Mouse (Mus musculus) CH12.LX (cell line): Measurements from ENCODE around the gene Gm20388. TPM values are rescaled to one million over a fixed set of nuclear protein-coding genes. Genes with fewer than 3 reads are reported as not detected.

Source experiments
- DNase-seq: peaks from one replicate; pipeline ENCODE4 v3.0.0-alpha.2; 2013; ENCODE audit errors: extremely low read depth
- H3K27ac ChIP-seq: 2 replicates; pipeline ENCODE4 v1.5.1; 2012; ENCODE audit warnings: low read depth, mild to moderate bottlenecking, control low read depth, moderate library complexity; ENCODE audit not compliant: insufficient read depth
- H3K27me3 ChIP-seq: replicated peaks from 2 replicates; pipeline ENCODE3; 2012; ENCODE audit warnings: inconsistent platforms
- H3K36me3 ChIP-seq, 2 experiments: replicated peaks in 1 of 2; 2 replicates each; pipeline versions ENCODE3 to v1.6.1; 2012; ENCODE audit warnings: inconsistent platforms in 1 of 2, low read length in 1 of 2, mild to moderate bottlenecking in 1 of 2, mixed read lengths in 1 of 2, moderate library complexity in 1 of 2; ENCODE audit not compliant: control insufficient read depth in 1 of 2, insufficient read depth in 1 of 2
- H3K4me1 ChIP-seq, 2 experiments: 2 replicates each; pipeline ENCODE4 v1.6.1; 2012; ENCODE audit warnings: inconsistent platforms in 1 of 2, moderate library complexity in 1 of 2; ENCODE audit not compliant: insufficient read depth in 2 of 2, control insufficient read depth in 1 of 2
- H3K4me2 ChIP-seq: 2 replicates; pipeline ENCODE4 v1.6.1; 2012; ENCODE audit warnings: low read depth, mild to moderate bottlenecking, control low read depth; ENCODE audit not compliant: poor library complexity, insufficient read depth, severe bottlenecking
- H3K4me3 ChIP-seq, 3 experiments: fragments of 150-350 bp in 1 of 3; sonication (generic) in 1 of 3; replicated peaks in 1 of 3; 2 replicates each; pipeline versions ENCODE3 to v1.5.1; 2011 to 2012; ENCODE audit warnings: low read depth in 2 of 3, low read length in 2 of 3, mild to moderate bottlenecking in 2 of 3, moderate library complexity in 2 of 3, control low read depth in 1 of 3, improper control_type of control experiment in 1 of 3, inconsistent platforms in 1 of 3, mixed read lengths in 1 of 3; ENCODE audit not compliant: poor library complexity in 1 of 3
- H3K79me2 ChIP-seq: replicated peaks from 2 replicates; pipeline ENCODE4 v1.6.1; 2012; ENCODE audit warnings: mild to moderate bottlenecking, moderate library complexity; ENCODE audit not compliant: control insufficient read depth, poor library complexity, insufficient read depth, severe bottlenecking; ENCODE audit errors: extremely low read depth
- H3K9ac ChIP-seq: 2 replicates; pipeline ENCODE4 v1.6.1; 2012; ENCODE audit warnings: low read depth, mild to moderate bottlenecking, control low read depth, moderate library complexity; ENCODE audit not compliant: insufficient read depth
- H3K9me3 ChIP-seq: replicated peaks from 2 replicates; pipeline ENCODE3; 2012; ENCODE audit warnings: low read length, inconsistent platforms, mixed read lengths
- BHLHE40 ChIP-seq: IDR thresholded peaks from 2 replicates; pipeline ENCODE4 v1.6.1; 2011; ENCODE audit warnings: mild to moderate bottlenecking, low read depth, low read length, improper control_type of control experiment
- CHD2 ChIP-seq: IDR thresholded peaks from 2 replicates; pipeline ENCODE4 v1.6.1; 2011; ENCODE audit warnings: low read length, improper control_type of control experiment
- CTCF ChIP-seq, 2 experiments: IDR thresholded peaks in 1 of 2; conservative IDR thresholded peaks in 1 of 2; 2 replicates each; pipeline ENCODE4 v1.5.1; 2011 to 2012; ENCODE audit warnings: low read depth in 2 of 2, low read length in 2 of 2, improper control_type of control experiment in 1 of 2, inconsistent platforms in 1 of 2, mild to moderate bottlenecking in 1 of 2, moderate library complexity in 1 of 2
- ELF1 ChIP-seq: IDR thresholded peaks from 2 replicates; pipeline ENCODE4 v1.6.1; 2014; ENCODE audit warnings: low read depth, mild to moderate bottlenecking, inconsistent platforms, low read length, improper control_type of control experiment
- GABPA ChIP-seq: IDR thresholded peaks from 2 replicates; pipeline ENCODE4 v1.6.1; 2012; ENCODE audit warnings: low read depth, low read length, improper control_type of control experiment, inconsistent platforms; ENCODE audit not compliant: insufficient replicate concordance
- IRF4 ChIP-seq: IDR thresholded peaks from 2 replicates; pipeline ENCODE4 v1.6.1; 2014; ENCODE audit warnings: low read depth, mild to moderate bottlenecking, inconsistent platforms, low read length, improper control_type of control experiment
- KAT2A ChIP-seq: IDR thresholded peaks from 2 replicates; pipeline ENCODE4 v1.6.1; 2012; ENCODE audit warnings: low read length, improper control_type of control experiment, inconsistent platforms; ENCODE audit not compliant: insufficient replicate concordance
- MAFK ChIP-seq: IDR thresholded peaks from 2 replicates; pipeline ENCODE4 v1.6.1; 2011; ENCODE audit warnings: low read length, improper control_type of control experiment; ENCODE audit not compliant: insufficient replicate concordance
- MAX ChIP-seq: IDR thresholded peaks from 2 replicates; pipeline ENCODE4 v1.6.1; 2011; ENCODE audit warnings: low read length, improper control_type of control experiment
- MEF2A ChIP-seq: IDR thresholded peaks from 2 replicates; pipeline ENCODE4 v1.6.1; 2014; ENCODE audit warnings: low read depth, mild to moderate bottlenecking, inconsistent platforms, low read length, improper control_type of control experiment, borderline replicate concordance
- MXI1 ChIP-seq: IDR thresholded peaks from 2 replicates; pipeline ENCODE4 v1.6.1; 2011; ENCODE audit warnings: mild to moderate bottlenecking, low read depth, low read length, improper control_type of control experiment
- MYC ChIP-seq: IDR thresholded peaks from 2 replicates; pipeline ENCODE4 v1.6.1; 2011; ENCODE audit warnings: low read depth, mild to moderate bottlenecking, improper control_type of control experiment, low read length
- NELFE ChIP-seq: IDR thresholded peaks from 2 replicates; pipeline ENCODE4 v1.6.1; 2011; ENCODE audit warnings: low read depth, low read length, improper control_type of control experiment
- PAX5 ChIP-seq: IDR thresholded peaks from 2 replicates; pipeline ENCODE4 v1.6.1; 2012; ENCODE audit warnings: low read length, inconsistent platforms, mixed read lengths
- POLR2AphosphoS2 ChIP-seq: IDR thresholded peaks from 2 replicates; pipeline ENCODE4 v1.6.1; 2011; ENCODE audit warnings: low read depth, low read length, improper control_type of control experiment
- RAD21 ChIP-seq: IDR thresholded peaks from 2 replicates; pipeline ENCODE4 v1.6.1; 2011; ENCODE audit warnings: low read depth, mild to moderate bottlenecking, low read length, improper control_type of control experiment, moderate library complexity
- TBP ChIP-seq: conservative IDR thresholded peaks from 2 replicates; pipeline ENCODE4 v1.6.1; 2011; ENCODE audit warnings: low read depth, low read length, improper control_type of control experiment
- UBTF ChIP-seq: IDR thresholded peaks from 2 replicates; pipeline ENCODE4 v1.6.1; 2012; ENCODE audit warnings: low read depth, mild to moderate bottlenecking, inconsistent platforms, low read length, improper control_type of control experiment, moderate library complexity
- USF2 ChIP-seq: conservative IDR thresholded peaks from 2 replicates; pipeline ENCODE4 v1.6.1; 2011; ENCODE audit warnings: low read depth, low read length, improper control_type of control experiment
- ZMIZ1 ChIP-seq: IDR thresholded peaks from 2 replicates; pipeline ENCODE4 v1.6.1; 2012; ENCODE audit warnings: low read depth, mild to moderate bottlenecking, inconsistent platforms, low read length, improper control_type of control experiment
- ZNF384 ChIP-seq: IDR thresholded peaks from 2 replicates; pipeline ENCODE4 v1.6.1; 2012; ENCODE audit warnings: low read depth, low read length, improper control_type of control experiment, inconsistent platforms
- dilution Hi-C: fragments of 300-500 bp; cut with MboI; formaldehyde crosslinking; loops from 2 replicates; pipeline ENCODE4 v1.14.3; 2020; ENCODE audit warnings: low sequenced_read_pairs; ENCODE audit not compliant: extremely low pct_unique_long_range_greater_than_20kb, extremely low pct_ligation_motif_present
- in situ Hi-C: fragments of 300-500 bp; cut with MboI; formaldehyde crosslinking; loops from 3 replicates; pipeline ENCODE4 v1.14.3; 2019; ENCODE audit warnings: low sequenced_read_pairs, low pct_ligation_motif_present, low pct_unique_long_range_greater_than_20kb, mixed read lengths
- polyA plus RNA-seq: library from polyadenylated mRNA; unstranded; fragments of >175 nt; gene quantifications from 2 replicates; pipeline ENCODE4 v1.2.1, GENCODE M21; 2012; ENCODE audit warnings: low read depth; ENCODE audit not compliant: insufficient read length
- total RNA-seq, 2 experiments: library from RNA; depleted of rRNA; stranded (reverse); fragments of 300-350 nt in 1 of 2; fragments of >200 nt in 1 of 2; gene quantifications; 2 replicates each; pipeline ENCODE4 v1.2.3; 2012 to 2014

The Gm20388 gene
- total and polyA plus RNA-seq, 3 experiments: 14.8 to 26.3 (median 22.2) TPM

DNA sequence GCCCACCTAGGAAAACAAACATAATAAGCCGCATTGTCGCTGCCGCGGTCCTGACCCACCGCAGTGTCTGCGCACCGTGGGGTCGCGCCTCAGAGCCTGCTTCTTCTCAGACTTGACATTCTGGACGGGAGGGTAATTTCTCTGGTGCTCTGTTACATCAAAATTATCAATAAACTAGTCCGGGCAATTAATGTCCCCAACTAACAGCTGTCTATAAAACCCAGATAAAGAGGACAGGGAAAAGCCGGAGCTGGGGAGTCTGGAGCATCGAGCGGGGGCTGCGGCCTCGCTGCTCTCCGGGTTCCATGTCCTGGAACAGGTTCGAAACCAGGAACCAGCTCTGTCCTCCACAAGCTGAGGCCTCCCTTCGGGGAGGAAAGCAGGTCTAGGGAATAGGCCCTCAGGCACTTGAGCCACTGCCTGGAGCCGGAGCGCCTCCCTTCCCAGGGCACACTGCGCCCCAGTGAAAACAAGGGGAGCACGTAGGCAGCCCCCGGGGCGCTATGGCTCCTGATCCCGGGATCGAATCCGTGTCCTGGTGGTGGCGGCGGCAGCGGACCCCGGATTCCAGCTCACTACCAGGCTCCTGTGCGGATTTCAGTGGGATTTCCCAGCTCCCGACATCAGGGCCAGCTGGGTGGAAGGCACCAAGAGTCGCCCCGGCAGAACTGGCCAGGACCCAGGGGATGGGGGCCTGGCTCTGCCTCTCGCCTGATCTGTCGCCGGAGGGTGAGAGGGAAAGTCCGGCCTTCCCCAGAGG is 1178.4 kb downstream of the Gm20388 start:
- dilution Hi-C loops: no loop called here

DNA sequence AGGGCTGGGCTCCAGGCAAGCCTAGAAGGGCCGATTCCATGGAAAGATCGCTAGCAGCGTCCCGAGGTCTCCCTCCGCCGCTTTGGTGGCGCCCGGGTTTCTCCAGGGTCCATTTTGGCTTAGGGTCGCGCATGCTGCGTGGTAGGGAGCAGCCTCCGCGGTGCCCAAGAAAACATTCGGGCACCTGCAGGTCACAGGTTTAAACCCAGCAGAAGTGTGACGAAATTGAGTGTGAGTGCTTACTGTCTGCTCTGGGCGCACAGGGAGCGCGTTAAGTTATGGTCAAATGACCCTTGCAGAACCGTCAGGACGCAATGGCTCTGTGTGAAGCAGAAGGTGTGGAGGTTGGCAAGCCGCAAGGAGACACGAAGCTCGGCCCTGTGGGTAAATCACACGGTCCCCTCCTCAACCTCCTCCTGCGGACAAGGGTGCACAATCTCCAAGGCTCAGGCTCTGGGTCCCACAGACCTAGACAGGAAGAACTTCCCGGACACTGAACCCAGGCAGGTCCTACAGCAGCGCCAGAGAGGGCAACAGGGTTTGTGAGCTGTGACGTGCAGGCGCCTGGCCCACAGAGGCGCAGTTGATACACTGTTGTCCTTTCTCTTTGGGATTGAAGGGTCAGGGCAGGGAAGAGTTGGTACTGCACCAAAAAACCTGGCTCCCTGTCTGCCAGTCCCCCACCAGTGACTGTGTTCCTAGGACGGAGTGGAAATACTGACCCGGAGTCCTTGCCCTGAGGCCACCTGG is 1179.2 kb downstream of the Gm20388 start:
- Histone ChIP-seq H3K4me2 (no peak overlapping the region), H3K9me3 (peaks cover 4% of the 10 kb centered on the region), H3K4me3 (no peak overlapping the region), H3K4me1 (no peaks in the 10 kb centered on the region), H3K27me3 (peaks cover 66% of the 10 kb centered on the region), H3K36me3 (no peaks in the 10 kb centered on the region), H3K79me2 (no peaks in the 10 kb centered on the region), H3K9ac (no peak overlapping the region), H3K27ac (no peak overlapping the region)
- no peak for DNase-seq
- dilution Hi-C loops: no loop called here
- TF ChIP-seq GABPA: no peak
- no peak for TF ChIP-seq MAX
- no peak for TF ChIP-seq POLR2AphosphoS2
- no peak for TF ChIP-seq CTCF (conservative IDR thresholded peaks at IDR 0.05 in 1 of 2, IDR thresholded peaks at IDR 0.05 in 1 of 2; ENCODE audit: low read depth in 2 of 2, low read length in 2 of 2)
- TF ChIP-seq MAFK: no peak
- TF ChIP-seq TBP: no peak
- TF ChIP-seq USF2: no peak
- TF ChIP-seq MXI1: no peak
- no peak for TF ChIP-seq ZNF384
- TF ChIP-seq MEF2A: no peak
- no peak for TF ChIP-seq KAT2A
- TF ChIP-seq CHD2: no peak
- TF ChIP-seq ELF1: no peak
- no peak for TF ChIP-seq ZMIZ1
- TF ChIP-seq BHLHE40: no peak
- in situ Hi-C loops: loop anchor here (5.0 kb wide), 2 partner anchors 263 to 413 kb away; no protein-coding TSS in a partner anchor

More for the DNA sequence above, 1178.4 kb downstream of the Gm20388 start:
- Histone ChIP-seq H3K4me3 (no peak overlapping the region), H3K36me3 (no peaks in the 10 kb centered on the region), H3K4me1 (no peaks in the 10 kb centered on the region), H3K27me3 (peaks cover 66% of the 10 kb centered on the region), H3K79me2 (no peaks in the 10 kb centered on the region), H3K4me2 (no peak overlapping the region), H3K9me3 (peaks cover 9% of the 10 kb centered on the region), H3K27ac (no peak overlapping the region), H3K9ac (no peak overlapping the region)
- DNase-seq: no peak
- no peak for TF ChIP-seq MXI1
- no peak for TF ChIP-seq POLR2AphosphoS2
- TF ChIP-seq PAX5: no peak
- TF ChIP-seq ZNF384: no peak
- no peak for TF ChIP-seq MYC
- TF ChIP-seq UBTF: no peak
- no peak for TF ChIP-seq CTCF (conservative IDR thresholded peaks at IDR 0.05 in 1 of 2, IDR thresholded peaks at IDR 0.05 in 1 of 2; ENCODE audit: low read depth in 2 of 2, low read length in 2 of 2)
- no peak for TF ChIP-seq NELFE
- TF ChIP-seq RAD21: no peak
- no peak for TF ChIP-seq IRF4
- TF ChIP-seq GABPA: no peak
- in situ Hi-C loops: no loop called here
